Mouse (Mus musculus): ENCODE results near the gene Bbc3. TPM values are rescaled to one million over a fixed set of nuclear protein-coding genes. Genes with fewer than 3 reads are reported as not detected.

Bbc3 gene
- polyA plus RNA-seq, 1 experiment = 13.2 TPM

- DNase-seq (ENCODE audit: low read depth) = no peak
Measured at GRCm38 (mm10) chr7:16315222-16315759, 7.1 kb downstream of the Bbc3 start.

DNA sequence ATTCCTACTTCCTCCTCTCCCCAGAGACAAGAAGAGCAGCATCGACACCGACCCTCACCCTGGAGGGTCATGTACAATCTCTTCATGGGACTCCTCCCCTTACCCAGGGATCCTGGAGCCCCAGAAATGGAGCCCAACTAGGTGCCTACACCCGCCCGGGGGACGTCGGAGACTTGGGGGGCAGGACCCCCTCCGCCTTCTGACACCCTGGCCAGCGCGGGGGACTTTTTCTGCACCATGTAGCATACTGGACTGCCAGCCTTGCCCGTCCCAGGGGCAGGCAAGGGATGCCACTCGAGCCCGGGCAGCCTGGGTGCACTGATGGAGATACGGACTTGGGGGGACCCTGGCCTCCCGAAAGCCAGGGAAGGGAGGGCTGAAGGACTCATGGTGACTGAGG, 8.9 kb downstream of the Bbc3 start:
- DNase-seq (ENCODE audit: low read depth) = no peak

DNA sequence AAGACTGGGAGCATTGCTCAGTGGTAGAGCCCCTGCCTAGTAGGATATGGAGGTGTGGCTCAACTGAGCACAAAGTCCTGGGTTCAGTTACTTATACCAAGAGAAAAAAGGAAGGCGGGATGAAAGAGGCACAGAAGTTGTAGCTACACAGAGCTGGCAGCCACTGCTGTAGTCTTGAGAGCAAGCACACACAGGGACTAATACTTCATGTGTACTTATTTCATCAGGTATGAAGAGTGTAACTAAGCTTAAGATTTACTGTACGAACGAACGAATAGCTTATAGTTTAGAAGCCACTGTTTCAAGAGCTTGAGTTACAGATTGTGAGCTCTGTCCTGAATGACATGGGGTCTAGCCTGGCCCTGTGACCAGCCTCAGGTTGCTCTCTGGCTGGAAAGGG, 11.0 kb downstream of the Bbc3 start:
- no peak for DNase-seq (ENCODE audit: low read depth)

DNA sequence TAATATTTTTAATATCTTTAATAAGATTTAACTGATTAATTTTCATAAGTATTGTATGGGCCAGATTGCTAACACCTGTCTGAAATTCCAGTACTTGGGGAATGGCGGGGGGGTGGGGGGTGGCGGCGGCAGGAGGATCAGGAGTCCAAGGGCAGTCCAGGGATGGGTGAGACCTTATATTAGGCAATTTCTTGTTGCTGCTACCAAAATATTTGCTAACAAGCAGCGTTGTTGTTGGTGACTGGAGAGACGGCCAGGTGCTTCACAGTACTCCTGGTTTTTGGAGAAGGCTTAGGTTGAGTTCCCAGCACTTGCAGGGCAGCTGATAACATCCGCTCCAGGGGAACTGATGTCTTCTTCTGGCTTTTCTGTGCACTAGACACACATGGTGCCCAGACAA, 12.3 kb downstream of the Bbc3 start:
- no peak for DNase-seq (ENCODE audit: low read depth)

DNA sequence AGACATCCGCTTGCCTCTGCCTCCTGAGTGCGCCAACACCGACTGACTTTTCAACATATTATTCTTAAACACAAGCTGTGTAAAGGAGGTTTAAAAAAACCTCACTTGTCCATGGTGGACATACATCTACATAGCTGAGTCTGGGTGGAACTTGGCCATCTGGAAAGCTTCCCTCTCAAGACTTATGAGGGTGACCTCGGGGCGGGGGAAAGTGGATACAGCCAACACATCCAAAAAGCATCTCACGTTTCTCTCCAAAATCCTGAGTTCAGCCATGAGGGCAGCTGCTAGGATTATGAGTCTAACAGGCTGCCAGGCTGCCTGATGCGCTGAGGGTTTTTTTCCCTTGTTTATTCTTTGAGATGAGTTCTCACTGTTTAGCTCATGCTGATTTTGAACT, 16.5 kb downstream of the Bbc3 start:
- no peak for DNase-seq (ENCODE audit: low read depth)

- no peak for DNase-seq (ENCODE audit: low read depth)
Measured at GRCm38 (mm10) chr7:16325920-16326606, 17.9 kb downstream of the Bbc3 start.

- DNase-seq (ENCODE audit: low read depth) = no peak
Measured at GRCm38 (mm10) chr7:16326607-16326971, 18.4 kb downstream of the Bbc3 start.

GRCm38 (mm10) chr7:16329146-16329545, 21.0 kb downstream of the Bbc3 start:
- no peak for DNase-seq (ENCODE audit: low read depth)

DNA sequence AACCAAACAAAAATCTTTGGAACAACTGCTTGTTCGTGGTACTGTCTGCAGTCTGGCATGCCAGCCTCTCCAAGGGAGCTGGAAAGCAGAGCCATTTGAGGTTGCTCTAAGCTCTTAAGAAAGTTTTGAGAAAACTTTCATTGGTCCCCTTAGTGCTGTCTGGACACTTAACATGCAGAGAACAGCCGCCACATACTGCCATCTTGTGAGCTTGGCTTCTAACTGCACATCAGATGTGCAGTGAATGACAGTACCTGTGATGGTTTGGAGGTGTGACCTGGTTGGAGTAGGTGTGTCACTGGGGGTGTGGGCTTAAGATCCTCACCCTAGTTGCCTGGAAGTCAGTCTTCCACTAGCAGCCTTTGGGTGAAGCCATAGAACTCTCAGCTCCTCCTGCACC, 29.5 kb downstream of the Bbc3 start:
- DNase-seq (ENCODE audit: low read depth) = no peak

DNA sequence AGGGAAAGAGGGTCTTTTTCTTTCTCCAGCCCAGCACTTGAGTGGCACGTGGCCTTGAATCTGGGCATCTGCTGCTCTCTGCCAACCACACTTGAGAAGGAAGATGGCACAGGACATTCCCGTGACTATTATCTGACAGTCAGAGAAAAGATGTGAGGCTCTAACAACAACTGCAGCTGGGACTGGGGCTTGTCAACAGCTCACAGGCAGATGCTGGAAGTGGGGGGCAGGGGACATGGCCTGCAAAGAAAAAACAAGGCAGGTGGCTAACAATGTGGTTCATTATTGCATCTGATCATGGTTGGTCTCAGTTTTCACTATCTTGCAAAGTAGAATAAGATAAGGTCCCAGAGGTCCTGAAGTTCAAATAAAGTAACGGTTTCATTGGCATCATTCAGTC, 36.4 kb downstream of the Bbc3 start:
- no peak for DNase-seq (ENCODE audit: low read depth)

- no peak for DNase-seq (ENCODE audit: low read depth)
Measured at GRCm38 (mm10) chr7:16345297-16345696, 37.1 kb downstream of the Bbc3 start.

GRCm38 (mm10) chr7:16349999-16350398, 41.8 kb downstream of the Bbc3 start:
- DNase-seq (ENCODE audit: low read depth) = no peak

- no peak for DNase-seq (ENCODE audit: low read depth)
Measured at GRCm38 (mm10) chr7:16355854-16356594, 47.8 kb downstream of the Bbc3 start.

DNA sequence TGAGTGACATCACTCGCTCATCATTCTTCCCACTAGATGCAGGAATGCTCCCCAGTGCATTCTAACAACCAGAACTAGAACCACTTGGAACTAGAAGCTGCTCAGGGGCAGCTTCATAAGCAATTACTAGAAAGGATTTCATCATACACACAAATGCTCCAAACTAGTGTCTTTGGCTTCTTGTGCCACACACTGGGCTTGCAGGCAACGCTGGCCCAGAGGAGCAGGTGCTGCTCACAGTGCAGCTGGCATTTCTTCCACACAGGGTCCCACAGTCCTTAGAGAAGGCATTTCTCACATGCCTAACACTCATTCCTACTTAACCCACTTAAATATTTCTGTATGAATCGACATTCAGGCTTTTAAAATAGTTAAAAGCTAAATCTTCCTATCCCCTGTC, 49.4 kb downstream of the Bbc3 start:
- DNase-seq (ENCODE audit: low read depth) = no peak

GRCm38 (mm10) chr7:16364319-16364718, 56.1 kb downstream of the Bbc3 start:
- DNase-seq (ENCODE audit: low read depth) = no peak

DNA sequence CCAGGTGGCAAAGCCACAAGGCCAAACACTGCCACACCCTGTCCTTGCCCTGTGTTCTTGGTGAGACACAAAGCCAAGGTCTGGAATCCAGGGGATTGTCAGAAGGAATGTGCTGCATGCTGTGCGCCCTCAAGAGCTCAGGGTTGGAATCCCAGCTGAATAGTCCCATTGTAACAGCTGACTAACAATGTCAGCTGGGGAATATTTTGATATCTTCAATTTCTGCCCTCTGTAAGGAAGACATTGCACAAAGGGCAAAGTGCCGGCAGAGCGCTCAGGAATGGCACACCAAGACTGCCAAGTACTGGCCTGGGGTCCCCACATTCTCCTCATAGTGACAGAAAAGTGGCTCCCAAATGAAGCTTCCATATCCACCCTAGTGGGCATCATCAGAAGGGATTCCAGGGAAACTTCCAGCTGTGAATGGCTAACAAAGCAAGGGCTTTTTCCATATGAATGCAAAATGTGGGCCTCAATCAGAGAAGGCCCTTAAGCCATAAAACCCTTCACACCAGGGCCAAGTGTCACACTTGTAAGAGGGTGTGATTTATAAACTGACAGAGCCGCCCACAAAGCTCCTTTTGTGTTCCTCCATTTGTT, 56.8 kb downstream of the Bbc3 start:
- no peak for DNase-seq (ENCODE audit: low read depth)

GRCm38 (mm10) chr7:16366133-16366646, 58.0 kb downstream of the Bbc3 start:
- DNase-seq (ENCODE audit: low read depth) = no peak

GRCm38 (mm10) chr7:16366669-16367068, 58.5 kb downstream of the Bbc3 start:
- DNase-seq (ENCODE audit: low read depth) = no peak

All from gonadal fat pad, adult 2 months (tissue).